Mouse (Mus musculus) cerebellum, adult 2 months (tissue): Measurements from ENCODE around the gene Rfx8. TPM values are rescaled to one million over a fixed set of nuclear protein-coding genes. Genes with fewer than 3 reads are reported as not detected.

Source experiments
- DNase-seq, 2 experiments: peaks; one replicate each; pipeline ENCODE4 v3.0.0; 2021
- H3K27ac ChIP-seq: fragments of 200-500 bp; 2 replicates; pipeline ENCODE4 v1.5.1; 2012; ENCODE audit warnings: low read length, control low read depth, inconsistent platforms; ENCODE audit not compliant: insufficient read depth
- H3K27me3 ChIP-seq: fragments of 200-500 bp; 2 replicates; pipeline ENCODE4 v1.6.1; 2012; ENCODE audit warnings: inconsistent platforms, mild to moderate bottlenecking, low read length, moderate library complexity; ENCODE audit not compliant: control insufficient read depth, insufficient read depth
- H3K4me1 ChIP-seq: fragments of 200-500 bp; 2 replicates; pipeline ENCODE4 v1.6.1; 2011; ENCODE audit warnings: low read length; ENCODE audit not compliant: control insufficient read depth, insufficient read depth
- H3K4me3 ChIP-seq: fragments of 200-500 bp; replicated peaks from 2 replicates; pipeline ENCODE3; 2011; ENCODE audit warnings: mild to moderate bottlenecking, low read depth, low read length, control low read depth; ENCODE audit not compliant: insufficient read depth
- CTCF ChIP-seq: fragments of 200-500 bp; IDR thresholded peaks from 2 replicates; pipeline ENCODE4 v1.5.1; 2011; ENCODE audit warnings: low read depth, mild to moderate bottlenecking, control low read depth, low read length, moderate library complexity, borderline replicate concordance; ENCODE audit not compliant: insufficient read depth
- POLR2A ChIP-seq: fragments of 200-500 bp; IDR thresholded peaks from 2 replicates; pipeline ENCODE4 v1.6.1; 2011; ENCODE audit warnings: low read length, control low read depth, borderline replicate concordance; ENCODE audit not compliant: insufficient read depth
- WGBS: fragments of 180-500 bp; shearing (Covaris S2); methylation state at CpG from one replicate; pipeline ENCODE4 v1.1.7; 2018; 5-methylcytosine and 5-hydroxymethylcytosine counted together
- polyA plus RNA-seq: library from polyadenylated mRNA; depleted of rRNA; stranded (reverse); fragments of >200 nt; gene quantifications from 2 replicates; pipeline ENCODE4 v1.2.3, GENCODE M21; 2012

Rfx8 gene
- polyA plus RNA-seq, 1 experiment: 0.26 TPM

DNA sequence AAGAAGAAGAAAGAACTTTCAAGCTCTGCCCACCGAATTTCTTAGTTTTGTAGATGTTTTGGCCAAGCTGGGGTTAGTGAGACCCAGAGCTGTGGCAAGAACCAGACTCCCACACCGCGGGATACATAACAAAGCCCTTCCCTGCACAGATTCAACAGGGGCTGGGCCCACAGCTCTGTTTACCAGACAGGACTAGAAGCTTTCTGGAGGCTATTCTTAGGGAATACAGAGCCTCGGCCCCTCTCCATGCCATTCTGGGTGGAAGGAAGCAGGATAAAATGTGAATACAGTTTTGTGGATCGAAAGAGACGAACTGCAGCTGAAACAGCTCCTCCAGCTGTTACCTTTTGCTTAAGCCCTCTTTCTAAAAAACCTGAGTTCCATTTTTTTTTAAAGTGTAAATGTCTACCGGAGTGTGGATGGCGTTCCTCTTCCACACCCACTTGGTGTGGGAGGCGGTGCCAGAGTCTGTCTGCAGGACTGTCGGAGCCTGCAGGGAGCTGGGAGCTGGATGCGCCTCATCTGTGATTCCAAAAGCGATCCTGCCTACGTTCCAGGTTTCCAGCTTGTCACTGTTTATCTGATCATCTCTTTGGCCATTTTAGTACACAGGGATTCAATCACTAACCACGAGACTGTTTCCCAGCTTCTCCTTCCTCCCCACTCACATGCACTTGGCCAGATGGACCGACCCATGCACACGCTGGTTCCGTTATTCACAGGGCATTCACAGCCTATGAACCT is 70.9 kb downstream of the Rfx8 start:
- Histone ChIP-seq H3K27ac (no peak overlapping the region), H3K27me3 (no peaks in the 10 kb centered on the region), H3K4me1 (no peaks in the 10 kb centered on the region; the same call in 1 of the 2 replicates), H3K4me3 (peak overlapping the region; percentile 69)
- peak; percentile 10 to 22 for DNase-seq
- 22% methylated on average over 17 of the region's 17 CpGs for WGBS
- TF ChIP-seq CTCF (no peak), POLR2A (no peak)

DNA sequence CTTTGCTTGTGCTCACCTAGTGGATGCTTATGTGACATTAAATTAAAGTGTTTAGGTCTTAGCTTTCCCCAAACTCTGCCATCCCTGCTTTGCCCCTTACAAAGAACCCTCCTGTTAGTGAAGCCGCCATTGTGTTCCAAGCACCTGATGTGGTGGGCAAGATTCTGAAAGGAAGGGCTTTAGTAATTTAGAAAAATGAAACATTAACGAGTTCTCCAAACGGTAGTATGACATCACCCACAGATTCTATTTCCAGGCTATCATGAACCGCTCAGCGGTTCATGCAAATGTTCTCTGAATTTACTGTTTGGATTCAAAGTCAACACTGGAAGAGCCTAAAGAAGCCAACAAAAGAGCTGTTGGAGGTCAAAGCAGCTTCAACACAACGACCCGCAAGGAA is 72.2 kb downstream of the Rfx8 start:
- Histone ChIP-seq H3K27me3 (no peaks in the 10 kb centered on the region), H3K27ac (no peak overlapping the region), H3K4me3 (no peak overlapping the region), H3K4me1 (no peaks in the 10 kb centered on the region; the same call in 1 of the 2 replicates)
- DNase-seq: no peak
- TF ChIP-seq POLR2A (no peak), CTCF (no peak)
- WGBS: 90% methylated on average over 7 of the region's 7 CpGs

DNA sequence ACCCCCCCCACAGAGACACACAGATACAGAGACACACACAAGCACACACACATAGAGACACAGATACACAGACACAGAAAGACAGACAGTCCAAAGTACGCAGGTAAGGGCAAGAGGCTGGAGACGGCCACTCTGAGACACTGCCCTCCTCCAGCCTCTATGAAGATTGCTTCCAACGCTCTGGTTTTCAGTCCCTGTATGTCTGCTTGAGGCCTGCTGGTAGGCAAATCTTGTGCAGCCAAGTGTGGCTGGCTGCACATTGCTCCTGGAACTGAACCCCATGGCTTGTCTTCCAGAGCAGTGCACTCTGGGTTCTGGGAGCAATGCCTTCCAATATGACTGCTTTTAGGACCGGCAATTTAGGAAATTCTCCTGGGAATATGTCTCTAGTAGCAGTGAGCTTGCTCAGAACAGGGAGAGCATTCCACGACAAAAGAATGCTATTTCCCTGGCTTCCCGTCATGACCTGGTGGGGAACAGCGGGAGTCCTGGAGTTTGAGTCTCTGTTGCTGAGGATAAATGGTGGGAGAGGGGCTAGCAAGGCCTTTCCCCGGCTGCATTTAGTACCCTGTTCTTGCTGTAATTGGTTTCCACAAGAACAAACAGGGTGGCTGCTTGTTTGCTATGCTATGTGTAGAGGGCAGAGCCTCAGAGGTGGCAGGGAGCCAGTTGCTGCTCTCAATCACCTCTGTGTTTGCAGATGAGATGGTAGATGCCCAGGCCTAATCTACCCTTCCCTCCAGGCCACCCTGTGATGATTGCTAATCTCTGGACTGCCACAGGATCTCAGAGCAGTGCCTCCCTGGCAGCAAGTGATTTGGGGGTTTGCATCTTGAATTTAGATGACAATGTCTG is 74.7 kb downstream of the Rfx8 start:
- DNase-seq: peak in 1 of 2 experiments; percentile 6
- no peak for TF ChIP-seq CTCF
- no peak for TF ChIP-seq POLR2A
- no peaks in the 10 kb centered on the region; the same call in 1 of the 2 replicates for H3K4me1 ChIP-seq
- no peak overlapping the region for H3K4me3 ChIP-seq
- 37% methylated on average over 8 of the region's 8 CpGs for WGBS
- H3K27ac ChIP-seq: no peak overlapping the region
- no peaks in the 10 kb centered on the region for H3K27me3 ChIP-seq

DNA sequence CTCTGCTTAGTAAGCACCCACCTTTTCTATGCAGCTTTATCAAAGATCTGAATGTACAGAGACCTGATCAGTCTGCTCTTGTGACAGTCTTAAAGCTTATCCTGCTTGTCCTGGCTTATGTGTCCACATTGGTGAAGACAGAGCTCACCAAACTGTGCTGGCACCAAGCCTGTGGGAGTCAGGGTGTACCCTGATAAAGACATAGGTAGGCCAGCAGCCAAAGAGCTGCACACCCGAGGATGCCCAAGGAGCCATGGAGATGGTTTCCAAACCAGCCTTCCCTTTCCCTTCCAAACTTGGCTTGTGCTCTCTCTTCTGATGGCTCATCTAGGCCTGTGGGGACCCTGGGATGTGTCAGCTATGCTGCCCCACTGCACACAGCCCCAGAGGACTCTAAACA is 76.5 kb downstream of the Rfx8 start:
- Histone ChIP-seq H3K4me1 (no peaks in the 10 kb centered on the region), H3K4me3 (no peak overlapping the region), H3K27ac (no peak overlapping the region), H3K27me3 (no peaks in the 10 kb centered on the region)
- TF ChIP-seq CTCF: no peak
- no peak for DNase-seq
- 31% methylated on average over 1 of the region's 1 CpGs for WGBS

DNA sequence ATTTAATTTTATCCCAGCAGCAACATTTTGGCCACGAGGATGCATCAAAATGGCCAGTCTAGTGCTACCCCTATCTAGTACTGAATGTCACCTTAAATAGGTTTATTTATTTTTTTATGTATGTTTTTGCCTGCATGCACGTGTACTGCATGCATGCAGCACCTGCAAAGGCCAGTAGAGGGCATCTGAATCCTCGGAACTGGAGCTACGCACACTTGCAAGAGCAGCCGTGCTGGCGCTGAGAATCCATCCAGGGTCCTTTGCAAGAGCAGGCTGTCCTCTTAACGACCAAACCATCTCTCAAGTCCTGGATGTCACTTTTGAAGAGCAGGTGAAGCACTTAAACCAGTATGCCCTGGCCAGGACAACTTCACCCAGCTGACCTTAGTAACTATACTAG is 79.1 kb downstream of the Rfx8 start:
- H3K27me3 ChIP-seq: no peaks in the 10 kb centered on the region
- DNase-seq: no peak
- no peak for TF ChIP-seq CTCF
- no peak for TF ChIP-seq POLR2A
- 87% methylated on average over 7 of the region's 7 CpGs for WGBS
- no peak overlapping the region for H3K4me3 ChIP-seq
- H3K27ac ChIP-seq: no peak overlapping the region
- no peaks in the 10 kb centered on the region for H3K4me1 ChIP-seq

DNA sequence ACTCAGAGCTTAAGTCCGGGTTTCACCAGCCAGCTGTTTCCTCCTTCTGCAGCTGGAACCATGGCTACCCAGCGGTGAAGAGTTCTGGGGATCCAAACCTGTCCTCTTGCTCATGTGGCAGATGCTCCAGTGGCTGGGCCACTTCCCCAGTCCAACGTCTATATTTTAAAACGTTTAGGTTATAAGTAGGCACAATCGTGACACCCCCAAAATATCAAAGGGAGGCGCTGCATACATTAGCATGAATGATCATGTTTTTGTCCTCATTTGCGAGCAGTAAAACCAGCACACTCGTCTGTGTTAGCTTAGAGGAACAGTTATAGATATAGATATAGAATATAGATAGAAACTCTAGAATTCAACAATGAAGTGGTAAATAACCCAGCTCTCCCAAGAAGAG is 83.7 kb downstream of the Rfx8 start:
- 60% methylated on average over 8 of the region's 8 CpGs for WGBS
- DNase-seq: no peak
- TF ChIP-seq CTCF (no peak), POLR2A (no peak)
- Histone ChIP-seq H3K4me3 (no peak overlapping the region), H3K27ac (no peak overlapping the region), H3K4me1 (no peaks in the 10 kb centered on the region), H3K27me3 (no peaks in the 10 kb centered on the region)

DNA sequence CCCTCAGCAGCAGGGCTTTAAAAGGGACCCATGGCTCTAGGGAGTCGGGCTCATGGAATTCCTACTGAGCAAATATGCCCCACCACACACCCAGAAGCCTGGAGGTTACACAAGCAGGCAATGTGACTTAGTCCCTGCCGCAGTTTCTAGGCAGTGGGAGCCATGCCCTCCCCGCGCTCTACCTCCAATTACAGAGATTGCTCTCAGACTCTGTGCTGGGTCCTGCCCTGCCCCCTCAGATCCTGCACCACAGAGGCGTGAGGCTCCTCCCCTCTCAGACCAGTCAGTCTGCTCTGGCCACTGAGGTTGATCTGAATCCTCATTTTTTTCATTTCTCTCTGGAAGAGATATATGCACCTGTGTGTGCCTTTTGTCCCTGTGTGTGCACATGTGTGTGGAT is 84.1 kb downstream of the Rfx8 start:
- TF ChIP-seq POLR2A (no peak), CTCF (no peak)

DNA sequence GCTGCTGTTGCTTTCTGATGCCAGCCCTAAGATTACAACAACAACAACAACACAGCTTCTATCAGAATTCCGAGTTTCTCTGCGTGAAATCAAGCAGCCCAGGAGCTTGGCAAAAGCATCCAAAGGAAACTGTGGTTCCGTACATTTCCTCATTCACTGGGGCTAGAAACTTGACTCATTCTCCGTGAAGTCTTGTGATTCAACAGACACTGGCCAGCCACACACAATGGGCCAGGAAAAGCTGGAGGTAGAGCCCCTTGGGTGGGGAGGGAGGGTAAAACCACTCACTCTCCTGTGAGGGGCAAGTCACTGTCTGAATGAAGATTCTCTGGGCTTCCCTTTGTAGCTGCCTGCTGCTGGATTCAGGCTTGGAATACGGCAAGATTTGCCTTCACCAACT is 84.6 kb downstream of the Rfx8 start:
- no peak for TF ChIP-seq CTCF
- no peak for TF ChIP-seq POLR2A
- H3K4me1 ChIP-seq: no peaks in the 10 kb centered on the region
- 32% methylated on average over 5 of the region's 5 CpGs for WGBS
- no peak overlapping the region for H3K4me3 ChIP-seq
- no peak overlapping the region for H3K27ac ChIP-seq
- no peaks in the 10 kb centered on the region for H3K27me3 ChIP-seq
- DNase-seq: no peak

More for the DNA sequence above, 84.1 kb downstream of the Rfx8 start:
- no peak for DNase-seq
- H3K4me1 ChIP-seq: no peaks in the 10 kb centered on the region
- WGBS: 17% methylated on average over 5 of the region's 5 CpGs
- no peak overlapping the region for H3K27ac ChIP-seq
- no peaks in the 10 kb centered on the region for H3K27me3 ChIP-seq
- no peak overlapping the region for H3K4me3 ChIP-seq
